Comparison of ENCODE assay signal across 20 mouse cellular contexts in genomic region chr1:131195653-131196052, GRCm38 (mm10). TPM values are rescaled to one million over a fixed set of nuclear protein-coding genes. Genes with fewer than 3 reads are reported as not detected.
DNase-seq lines count a peak whose midpoint lies in the region; ATAC-seq and TF ChIP-seq lines count a peak whose summit lies in the region.
"Had no signal": no experiment of that assay in that cellular context is flagged by ENCODE, and none has a peak within 500 bp of the region (broad histone marks: within the 10 kb centered on the region; RNA-seq: fewer than 3 reads in every experiment).

No protein-coding gene starts in this region.

- WGBS in intestine, postnatal 0 days: 82% methylated on average over 7 of the region's 7 CpGs
- 72% methylated on average over 7 of the region's 7 CpGs for WGBS in intestine, embryonic 15.5 days
- WGBS in stomach, embryonic 15.5 days: 65% methylated on average over 7 of the region's 7 CpGs
- WGBS in midbrain, embryonic 10.5 days: 82% methylated on average over 7 of the region's 7 CpGs

- H3K4me2 ChIP-seq in intestine, postnatal 0 days (replicated peaks; ENCODE audit: low read depth): no peak overlapping the region
- H3K4me2 ChIP-seq in intestine, embryonic 15.5 days (replicated peaks): no peak overlapping the region
- H3K4me2 ChIP-seq in stomach, embryonic 15.5 days: no peak overlapping the region
- H3K4me2 ChIP-seq: embryonic facial prominence, embryonic 13.5 days; forebrain, embryonic 13.5 days; hindbrain, embryonic 13.5 days had no signal

- H3K9ac ChIP-seq in intestine, postnatal 0 days (ENCODE audit: low read depth, low read length): no peak overlapping the region
- no peak overlapping the region for H3K9ac ChIP-seq in intestine, embryonic 15.5 days
- no peak overlapping the region for H3K9ac ChIP-seq in stomach, embryonic 15.5 days
- H3K9ac ChIP-seq: embryonic facial prominence, embryonic 13.5 days; forebrain, embryonic 13.5 days; hindbrain, embryonic 13.5 days had no signal

- H3K27me3 ChIP-seq in intestine, postnatal 0 days (replicated peaks; ENCODE audit: control insufficient read depth, insufficient read depth, low read length): no peaks in the 10 kb centered on the region
- no peaks in the 10 kb centered on the region for H3K27me3 ChIP-seq in intestine, embryonic 15.5 days (replicated peaks)
- H3K27me3 ChIP-seq in testis, adult 2 months (ENCODE audit: control insufficient read depth, insufficient read depth, low read length): no peaks in the 10 kb centered on the region
- H3K27me3 ChIP-seq in stomach, embryonic 15.5 days (replicated peaks): no peaks in the 10 kb centered on the region
- H3K27me3 ChIP-seq in midbrain, embryonic 10.5 days (ENCODE audit: low read depth, poor library complexity, severe bottlenecking): peaks cover 2% of the 10 kb centered on the region; the same call in 1 of the 2 replicates
- H3K27me3 ChIP-seq: CH12.LX; embryonic facial prominence, embryonic 13.5 days; forebrain, embryonic 13.5 days; Patski had no signal

- no peaks in the 10 kb centered on the region for H3K36me3 ChIP-seq in intestine, postnatal 0 days (ENCODE audit: control insufficient read depth, insufficient read depth)
- H3K36me3 ChIP-seq in intestine, embryonic 15.5 days: no peaks in the 10 kb centered on the region
- no peaks in the 10 kb centered on the region for H3K36me3 ChIP-seq in testis, adult 2 months (ENCODE audit: control insufficient read depth, insufficient read depth, low read length)
- no peaks in the 10 kb centered on the region for H3K36me3 ChIP-seq in stomach, embryonic 15.5 days
- no peaks in the 10 kb centered on the region for H3K36me3 ChIP-seq in midbrain, embryonic 10.5 days
- H3K36me3 ChIP-seq: embryonic facial prominence, embryonic 13.5 days; hindbrain, embryonic 13.5 days had no signal

- no peak for TF ChIP-seq CTCF in intestine, postnatal 0 days (IDR thresholded peaks at IDR 0.05; ENCODE audit: low read depth)
- no peak for TF ChIP-seq CTCF in testis, adult 2 months (IDR thresholded peaks at IDR 0.05; ENCODE audit: control insufficient read depth, insufficient read depth, insufficient replicate concordance, low read depth, low read length)

- no peaks in the 10 kb centered on the region for H3K9me3 ChIP-seq in intestine, postnatal 0 days (ENCODE audit: control insufficient read depth)
- no peaks in the 10 kb centered on the region for H3K9me3 ChIP-seq in intestine, embryonic 15.5 days
- H3K9me3 ChIP-seq in stomach, embryonic 15.5 days: no peaks in the 10 kb centered on the region
- no peaks in the 10 kb centered on the region for H3K9me3 ChIP-seq in midbrain, embryonic 10.5 days (replicated peaks)
- H3K9me3 ChIP-seq: embryonic facial prominence, embryonic 13.5 days; forebrain, embryonic 13.5 days; hindbrain, embryonic 13.5 days had no signal

- H3K27ac ChIP-seq in intestine, postnatal 0 days (ENCODE audit: low read depth, low read length): peak overlapping the region; percentile 50; the same call in 1 of the 2 replicates
- H3K27ac ChIP-seq in intestine, embryonic 15.5 days: no peak overlapping the region
- peak overlapping the region; percentile 3 for H3K27ac ChIP-seq in testis, adult 2 months (ENCODE audit: control insufficient read depth, insufficient read depth, low read depth, low read length)
- H3K27ac ChIP-seq in stomach, embryonic 15.5 days: peak overlapping the region; percentile 86
- H3K27ac ChIP-seq in midbrain, embryonic 10.5 days (replicated peaks): no peak overlapping the region; the same call in 1 of the 2 replicates
- H3K27ac ChIP-seq: embryonic facial prominence, embryonic 13.5 days; forebrain, embryonic 13.5 days; hindbrain, embryonic 13.5 days had no signal

- H3K4me1 ChIP-seq in intestine, postnatal 0 days (replicated peaks; ENCODE audit: control insufficient read depth, insufficient read depth, low read length): 0 out of 2 replicates have a peak, but pooled peaks cover 2% of the 10 kb centered on the region
- peaks cover 18% of the 10 kb centered on the region for H3K4me1 ChIP-seq in intestine, embryonic 15.5 days (replicated peaks)
- H3K4me1 ChIP-seq in testis, adult 2 months (ENCODE audit: control insufficient read depth, insufficient read depth, low read length): peaks cover 9% of the 10 kb centered on the region
- peaks cover 6% of the 10 kb centered on the region for H3K4me1 ChIP-seq in stomach, embryonic 15.5 days
- H3K4me1 ChIP-seq in midbrain, embryonic 10.5 days: peaks cover 14% of the 10 kb centered on the region
- H3K4me1 ChIP-seq: forebrain, embryonic 13.5 days; hindbrain, embryonic 13.5 days had no signal

- no peak overlapping the region for H3K4me3 ChIP-seq in intestine, postnatal 0 days (ENCODE audit: low read depth, low read length)
- no peak overlapping the region for H3K4me3 ChIP-seq in intestine, embryonic 15.5 days (replicated peaks)
- no peak overlapping the region for H3K4me3 ChIP-seq in testis, adult 2 months (ENCODE audit: control insufficient read depth, low read depth, low read length)
- H3K4me3 ChIP-seq in stomach, embryonic 15.5 days (replicated peaks): no peak overlapping the region
- no peak overlapping the region for H3K4me3 ChIP-seq in midbrain, embryonic 10.5 days
- H3K4me3 ChIP-seq: embryonic facial prominence, embryonic 13.5 days; forebrain, embryonic 13.5 days; hindbrain, embryonic 13.5 days had no signal

- no peak for TF ChIP-seq POLR2A in testis, adult 2 months (IDR thresholded peaks at IDR 0.05; ENCODE audit: control insufficient read depth, low read depth, low read length)

- DNase-seq in testis, postnatal 14 days (ENCODE audit: low spot score): no peak
- no peak for DNase-seq in midbrain, embryonic 10.5 days (ENCODE audit: low spot score)
- no peak for DNase-seq in retina, embryonic 14.5 days (ENCODE audit: low spot score)
- DNase-seq: adrenal gland, postnatal 14 days; cerebellum, adult 11-12 months; cerebellum, adult 9-10 months; cerebellum, postnatal 36 days; gastrocnemius, postnatal 36 days; heart, adult 11 months; heart, postnatal 14 days had no signal

- no peak for ATAC-seq in intestine, postnatal 0 days
- no peak for ATAC-seq in intestine, embryonic 15.5 days
- ATAC-seq in stomach, embryonic 15.5 days (ENCODE audit: insufficient read depth, low FRiP score, low read depth): no peak
- ATAC-seq: activated CD4-positive, CD25-positive, alpha-beta regulatory T cell, adult 4 months; forebrain, embryonic 13.5 days; Patski had no signal

RNA-seq across cellular contexts. Expression of gene Eif2d, which starts 42.7 kb away (rescaled TPM):
- 26.4 and 27.1 TPM in 2 replicates for polyA plus RNA-seq in intestine, postnatal 0 days (2015; fragmentation: Nextera tagmentation; extraction: Ambion mirVana)
- polyA plus RNA-seq in intestine, embryonic 15.5 days (2015; fragmentation: Nextera tagmentation; extraction: Ambion mirVana): 53.0 and 55.1 TPM in 2 replicates
- polyA plus RNA-seq in testis, adult 2 months (2012; rRNA removed): 18.1 and 18.4 TPM in 2 replicates
- 54.6 and 64.1 TPM in 2 replicates for polyA plus RNA-seq in stomach, embryonic 15.5 days (2015; fragmentation: Nextera tagmentation; extraction: Ambion mirVana)
- polyA plus RNA-seq in midbrain, embryonic 10.5 days (2016; fragmentation: Nextera tagmentation; extraction: Ambion mirVana): 60.5 and 62.6 TPM in 2 replicates

RNA-seq across cellular contexts. Expression of gene Rassf5, which starts 49.4 kb away (rescaled TPM):
- polyA plus RNA-seq in intestine, postnatal 0 days (2015; fragmentation: Nextera tagmentation; extraction: Ambion mirVana): 5.8 and 6.4 TPM in 2 replicates
- 2.8 and 3.1 TPM in 2 replicates for polyA plus RNA-seq in intestine, embryonic 15.5 days (2015; fragmentation: Nextera tagmentation; extraction: Ambion mirVana)
- 1.1 and 1.5 TPM in 2 replicates for polyA plus RNA-seq in testis, adult 2 months (2012; rRNA removed)
- 4.5 and 5.7 TPM in 2 replicates for polyA plus RNA-seq in stomach, embryonic 15.5 days (2015; fragmentation: Nextera tagmentation; extraction: Ambion mirVana)
- polyA plus RNA-seq in midbrain, embryonic 10.5 days (2016; fragmentation: Nextera tagmentation; extraction: Ambion mirVana): 0.93 and 1.0 TPM in 2 replicates

RNA-seq across cellular contexts. Expression of gene Dyrk3, which starts 57.5 kb away (rescaled TPM):
- polyA plus RNA-seq in intestine, postnatal 0 days (2015; fragmentation: Nextera tagmentation; extraction: Ambion mirVana): 0.54 and 0.80 TPM in 2 replicates
- polyA plus RNA-seq in intestine, embryonic 15.5 days (2015; fragmentation: Nextera tagmentation; extraction: Ambion mirVana): 3.5 and 4.1 TPM in 2 replicates
- polyA plus RNA-seq in testis, adult 2 months (2012; rRNA removed): 102 and 113 TPM in 2 replicates
- polyA plus RNA-seq in stomach, embryonic 15.5 days (2015; fragmentation: Nextera tagmentation; extraction: Ambion mirVana): 4.7 and 5.4 TPM in 2 replicates
- 15.4 and 18.1 TPM in 2 replicates for polyA plus RNA-seq in midbrain, embryonic 10.5 days (2016; fragmentation: Nextera tagmentation; extraction: Ambion mirVana)

Comparison
In these comparisons a context has a peak if more than half of its experiments do, and no peak if none do; other contexts are left out.
1. H3K27ac ChIP-seq: peak in intestine, postnatal 0 days (single experiment), testis, adult 2 months (single experiment) and stomach, embryonic 15.5 days (single experiment); none in intestine, embryonic 15.5 days (single experiment) and midbrain, embryonic 10.5 days (single experiment).